Mouse (Mus musculus) megakaryocyte, embryonic 14.5 days (primary cell): ENCODE results near the gene Abtb2.

ENCODE experiments used
- FLI1 ChIP-seq: IDR thresholded peaks from 2 replicates; pipeline ENCODE4 v1.6.1; 2012; ENCODE audit warnings: low read length, inconsistent platforms, mixed read lengths
- GATA1 ChIP-seq: IDR thresholded peaks from 3 replicates; pipeline ENCODE4 v1.6.1; 2012; ENCODE audit warnings: mixed read lengths, low read length, inconsistent platforms, borderline replicate concordance

DNA sequence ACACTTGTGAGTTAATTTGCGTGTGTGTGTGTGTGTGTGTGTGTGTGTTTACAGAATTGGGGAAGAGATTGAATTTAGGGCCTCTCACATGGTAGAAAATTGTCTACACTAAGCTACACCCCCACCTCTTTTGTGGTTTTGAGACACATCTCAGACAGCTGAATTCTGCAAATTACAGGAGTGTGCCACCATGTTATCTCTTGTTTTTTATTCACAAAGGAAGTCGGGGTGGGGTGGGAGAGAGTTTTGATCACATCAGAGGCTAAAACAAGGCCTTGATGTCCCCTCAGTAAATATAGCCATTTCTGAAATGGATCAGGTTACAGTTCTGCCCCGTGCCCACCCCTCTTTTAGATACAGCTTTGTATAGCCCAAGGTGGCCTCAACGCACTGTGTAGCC lies 86.0 kb downstream of the Abtb2 start:
- TF ChIP-seq GATA1 (no peak), FLI1 (no peak)
